Mouse (Mus musculus) liver, embryonic 14.5 days (tissue): ENCODE data around the gene Phactr1. TPM values are rescaled to one million over a fixed set of nuclear protein-coding genes. Genes with fewer than 3 reads are reported as not detected.

Experiments used
- ATAC-seq: fragments of 200-750 bp; cut with Nextera tagmentation; 2 replicates; pipeline ENCODE4 v1.8.0; 2017; ENCODE audit warnings: moderate number of reproducible peaks, mild to moderate bottlenecking, moderate library complexity; ENCODE audit not compliant: insufficient read depth
- DNase-seq, 3 experiments: peaks; one replicate each; pipeline ENCODE4 v3.0.0-alpha.2; 2012 to 2013; ENCODE audit warnings: low read depth in 3 of 3, low spot score in 3 of 3
- H3K27ac ChIP-seq: fragments of 300-500 bp; sonication (generic); 2 replicates; pipeline ENCODE4 v1.5.1; 2014; ENCODE audit warnings: moderate library complexity, mild to moderate bottlenecking, control low read depth, inconsistent platforms
- H3K27me3 ChIP-seq: fragments of 300-500 bp; sonication (generic); 2 replicates; pipeline ENCODE4 v1.6.1; 2014; ENCODE audit warnings: mild to moderate bottlenecking, low read length, moderate library complexity; ENCODE audit not compliant: control insufficient read depth, insufficient read depth
- H3K36me3 ChIP-seq: fragments of 300-500 bp; sonication (generic); replicated peaks from 2 replicates; pipeline ENCODE4 v1.6.1; 2014; ENCODE audit warnings: low read depth; ENCODE audit not compliant: control insufficient read depth, insufficient read depth
- H3K4me1 ChIP-seq, 2 experiments: fragments of 200-500 bp in 1 of 2; fragments of 300-500 bp in 1 of 2; sonication (generic) in 1 of 2; replicated peaks; 2 replicates each; pipeline ENCODE4 v1.6.1; 2012 to 2014; ENCODE audit warnings: antibody characterized with exemption in 1 of 2, inconsistent platforms in 1 of 2, low read length in 1 of 2; ENCODE audit not compliant: control insufficient read depth in 2 of 2, insufficient read depth in 2 of 2
- H3K4me2 ChIP-seq: fragments of 300-500 bp; sonication (generic); 2 replicates; pipeline ENCODE4 v1.6.1; 2014; ENCODE audit warnings: low read depth, mild to moderate bottlenecking, control low read depth, moderate library complexity
- H3K4me3 ChIP-seq, 2 experiments: fragments of 200-500 bp in 1 of 2; fragments of 300-500 bp in 1 of 2; sonication (generic) in 1 of 2; 2 replicates each; pipeline ENCODE4 v1.5.1; 2012 to 2014; ENCODE audit warnings: low read depth in 2 of 2, low read length in 2 of 2, mild to moderate bottlenecking in 2 of 2, control low read depth in 1 of 2, inconsistent platforms in 1 of 2, moderate library complexity in 1 of 2; ENCODE audit not compliant: insufficient read depth in 1 of 2
- H3K9ac ChIP-seq: fragments of 300-500 bp; sonication (generic); replicated peaks from 2 replicates; pipeline ENCODE4 v1.6.1; 2014; ENCODE audit warnings: mild to moderate bottlenecking, control low read depth, moderate library complexity
- H3K9me3 ChIP-seq: fragments of 300-500 bp; sonication (generic); 2 replicates; pipeline ENCODE4 v1.6.1; 2016; ENCODE audit warnings: low read length, mixed read lengths; ENCODE audit not compliant: control insufficient read depth
- CTCF ChIP-seq: IDR thresholded peaks from 2 replicates; pipeline ENCODE4 v1.5.1; 2016; ENCODE audit warnings: antibody characterized with exemption, low read depth, control low read depth
- EP300 ChIP-seq: IDR thresholded peaks from 2 replicates; pipeline ENCODE4 v1.6.1; 2016; ENCODE audit warnings: antibody characterized with exemption, low read depth
- WGBS: fragments of 180-500 bp; shearing (Covaris S2); extraction: QIAGEN DNeasy Blood & Tissue Kit; methylation state at CpG from one replicate; pipeline ENCODE4 v1.1.7; 2014; ENCODE audit not compliant: insufficient replicate concordance; 5-methylcytosine and 5-hydroxymethylcytosine counted together
- polyA plus RNA-seq, 2 experiments: library from polyadenylated mRNA; depleted of rRNA in 1 of 2; stranded (reverse) in 1 of 2; unstranded in 1 of 2; fragments of >200 nt; fragmentation: Nextera tagmentation in 1 of 2; extraction: Ambion mirVana in 1 of 2; gene quantifications; 2 replicates each; pipeline versions ENCODE4 v1.2.1 to v1.2.3; 2012 to 2014

Phactr1 gene
- polyA plus RNA-seq, 2 experiments = 0.15 to 0.21 TPM

- no peak overlapping the region for H3K4me2 ChIP-seq
- no peaks in the 10 kb centered on the region for H3K9me3 ChIP-seq
- ATAC-seq (no peak), DNase-seq (no peak)
- no peak overlapping the region for H3K27ac ChIP-seq
- H3K36me3 ChIP-seq = no peaks in the 10 kb centered on the region
- H3K9ac ChIP-seq = no peak overlapping the region
- no peaks in the 10 kb centered on the region for H3K4me1 ChIP-seq
- TF ChIP-seq CTCF (no peak), EP300 (no peak)
- 49% methylated on average over 2 of the region's 2 CpGs for WGBS
- H3K4me3 ChIP-seq = no peak overlapping the region
- H3K27me3 ChIP-seq = no peaks in the 10 kb centered on the region
These were observed 310.2 kb downstream of the Phactr1 start for GRCm38 (mm10) chr13:42990493-42991111.

- Histone ChIP-seq H3K4me3 (no peak overlapping the region), H3K4me1 (no peaks in the 10 kb centered on the region), H3K9ac (no peak overlapping the region), H3K27ac (no peak overlapping the region), H3K27me3 (no peaks in the 10 kb centered on the region), H3K9me3 (no peaks in the 10 kb centered on the region), H3K36me3 (no peaks in the 10 kb centered on the region), H3K4me2 (no peak overlapping the region)
- WGBS = 61% methylated on average over 3 of the region's 3 CpGs
- DNase-seq = no peak
- ATAC-seq = no peak
- TF ChIP-seq EP300 (no peak), CTCF (no peak)
These were observed 310.7 kb downstream of the Phactr1 start for GRCm38 (mm10) chr13:42991164-42991563.

- no peak for DNase-seq
- no peaks in the 10 kb centered on the region for H3K4me1 ChIP-seq
- H3K4me3 ChIP-seq = no peak overlapping the region
- ATAC-seq = no peak
- H3K27me3 ChIP-seq = no peaks in the 10 kb centered on the region
- 57% methylated on average over 4 of the region's 4 CpGs for WGBS
- H3K9me3 ChIP-seq = no peaks in the 10 kb centered on the region
- TF ChIP-seq CTCF (no peak), EP300 (no peak)
- no peaks in the 10 kb centered on the region for H3K36me3 ChIP-seq
- H3K9ac ChIP-seq = no peak overlapping the region
- H3K4me2 ChIP-seq = no peak overlapping the region
- no peak overlapping the region for H3K27ac ChIP-seq
These were observed 311.9 kb downstream of the Phactr1 start for GRCm38 (mm10) chr13:42992306-42992705.

GRCm38 (mm10) chr13:42994276-42994675 is 313.9 kb downstream of the Phactr1 start:
- H3K4me2 ChIP-seq = no peak overlapping the region
- H3K27ac ChIP-seq = no peak overlapping the region
- ATAC-seq (no peak), DNase-seq (no peak)
- no peaks in the 10 kb centered on the region for H3K4me1 ChIP-seq
- 51% methylated on average over 3 of the region's 3 CpGs for WGBS
- TF ChIP-seq EP300 = no peak
- no peak for TF ChIP-seq CTCF
- H3K9me3 ChIP-seq = no peaks in the 10 kb centered on the region
- no peak overlapping the region for H3K4me3 ChIP-seq
- H3K9ac ChIP-seq = no peak overlapping the region
- no peaks in the 10 kb centered on the region for H3K36me3 ChIP-seq
- no peaks in the 10 kb centered on the region for H3K27me3 ChIP-seq

GRCm38 (mm10) chr13:42996188-42996587 is 315.8 kb downstream of the Phactr1 start:
- Histone ChIP-seq H3K9me3 (no peaks in the 10 kb centered on the region), H3K9ac (no peak overlapping the region), H3K27me3 (no peaks in the 10 kb centered on the region), H3K4me2 (no peak overlapping the region), H3K4me3 (no peak overlapping the region), H3K4me1 (no peaks in the 10 kb centered on the region), H3K27ac (no peak overlapping the region), H3K36me3 (no peaks in the 10 kb centered on the region)
- ATAC-seq (no peak), DNase-seq (no peak)
- no peak for TF ChIP-seq CTCF
- no peak for TF ChIP-seq EP300
- WGBS = 51% methylated on average over 4 of the region's 4 CpGs
